Mouse (Mus musculus) cerebellum, adult (tissue): ENCODE data around the gene Il18rap.
"Not testable (repeated sequence)": the region's sequence is repeated elsewhere in the genome, so short reads cannot be mapped to it uniquely, and the experiment has no call there.

Experiments
- ATAC-seq: cut with Nextera tagmentation; 2 replicates; pipeline ENCODE4 v1.9.2; 2017; ENCODE audit warnings: mild to moderate bottlenecking, moderate library complexity, mixed read lengths; ENCODE audit not compliant: insufficient number of reproducible peaks, low FRiP score, low TSS enrichment

The Il18rap gene

GRCm38 (mm10) chr1:40537577-40537976 lies 22.4 kb downstream of the Il18rap start:
- ATAC-seq = no peak

- ATAC-seq = no peak
These were observed 29.5 kb downstream of the Il18rap start for GRCm38 (mm10) chr1:40544650-40545049.

- ATAC-seq = no peak
These were observed 31.5 kb downstream of the Il18rap start for GRCm38 (mm10) chr1:40546645-40547044.

GRCm38 (mm10) chr1:40547064-40547572 lies 32.0 kb downstream of the Il18rap start:
- ATAC-seq = no peak

- no peak for ATAC-seq
These were observed 32.6 kb downstream of the Il18rap start for GRCm38 (mm10) chr1:40547762-40548161.

- ATAC-seq = no peak
These were observed 54.2 kb downstream of the Il18rap start for GRCm38 (mm10) chr1:40569374-40569773.

GRCm38 (mm10) chr1:40579784-40580183 lies 64.6 kb downstream of the Il18rap start, which contains the start of gene Slc9a4:
Gene Slc9a4 (plus strand): TSS chr1:40580081.
- no peak for ATAC-seq

GRCm38 (mm10) chr1:40580269-40580668 lies 65.1 kb downstream of the Il18rap start:
- no peak for ATAC-seq

GRCm38 (mm10) chr1:40586776-40587175 lies 71.6 kb downstream of the Il18rap start:
- no peak for ATAC-seq

GRCm38 (mm10) chr1:40590931-40591330 lies 75.8 kb downstream of the Il18rap start:
- ATAC-seq = no peak

GRCm38 (mm10) chr1:40597822-40598221 lies 82.7 kb downstream of the Il18rap start:
- no peak for ATAC-seq

- not testable (repeated sequence) for ATAC-seq
These were observed 84.5 kb downstream of the Il18rap start for GRCm38 (mm10) chr1:40599661-40600060.

- ATAC-seq = no peak
These were observed 85.5 kb downstream of the Il18rap start for GRCm38 (mm10) chr1:40600394-40601327.
